Mouse (Mus musculus) lung, adult 2 months (tissue): ENCODE data around the gene Kif21b.

Experiments
- CTCF ChIP-seq: fragments of 200-500 bp; IDR thresholded peaks from 2 replicates; pipeline ENCODE4 v1.5.1; 2011; ENCODE audit warnings: mild to moderate bottlenecking, low read length, control low read depth; ENCODE audit not compliant: insufficient read depth
- POLR2A ChIP-seq: fragments of 200-500 bp; IDR thresholded peaks from 2 replicates; pipeline ENCODE4 v1.6.1; 2011; ENCODE audit warnings: low read depth, mild to moderate bottlenecking, control low read depth, low read length, borderline replicate concordance; ENCODE audit errors: extremely low read depth

GRCm38 (mm10) chr1:136102094-136102493 is 29.1 kb upstream of the Kif21b start:
- TF ChIP-seq CTCF: no peak
- no peak for TF ChIP-seq POLR2A
